Mouse (Mus musculus): ENCODE data around the gene Hdgfl1. TPM values are rescaled to one million over a fixed set of nuclear protein-coding genes. Genes with fewer than 3 reads are reported as not detected.

The Hdgfl1 gene
- polyA plus RNA-seq, 1 experiment: 0.04 TPM

GRCm38 (mm10) chr13:26745760-26746457 is 24.1 kb downstream of the Hdgfl1 start:
- no peaks in the 10 kb centered on the region for H3K36me3 ChIP-seq (ENCODE audit: control insufficient read depth, insufficient read depth, low read length)
- no peak overlapping the region for H3K4me3 ChIP-seq (ENCODE audit: control insufficient read depth, insufficient read depth, low read length)
- DNase-seq: no peak
- H3K4me1 ChIP-seq (replicated peaks; ENCODE audit: control insufficient read depth, insufficient read depth, low read length): no peaks in the 10 kb centered on the region
- WGBS: 98% methylated on average over 2 of the region's 2 CpGs
- no peaks in the 10 kb centered on the region for H3K27me3 ChIP-seq (ENCODE audit: control insufficient read depth, insufficient read depth, low read length)
- no peak for TF ChIP-seq POLR2A (IDR thresholded peaks at IDR 0.05; ENCODE audit: control insufficient read depth, extremely low read depth, insufficient read depth, low read length, poor library complexity)
- no peak for TF ChIP-seq CTCF (IDR thresholded peaks at IDR 0.05; ENCODE audit: borderline replicate concordance, control insufficient read depth, extremely low read depth, insufficient read depth, low read length, poor library complexity)
- H3K27ac ChIP-seq (ENCODE audit: control insufficient read depth, insufficient read depth, low read length): no peak overlapping the region

- no peak overlapping the region for H3K4me3 ChIP-seq (ENCODE audit: control insufficient read depth, insufficient read depth, low read length)
- no peaks in the 10 kb centered on the region for H3K4me1 ChIP-seq (replicated peaks; ENCODE audit: control insufficient read depth, insufficient read depth, low read length)
- TF ChIP-seq CTCF (IDR thresholded peaks at IDR 0.05; ENCODE audit: borderline replicate concordance, control insufficient read depth, extremely low read depth, insufficient read depth, low read length, poor library complexity): no peak
- no peak for TF ChIP-seq POLR2A (IDR thresholded peaks at IDR 0.05; ENCODE audit: control insufficient read depth, extremely low read depth, insufficient read depth, low read length, poor library complexity)
- no peaks in the 10 kb centered on the region for H3K27me3 ChIP-seq (ENCODE audit: control insufficient read depth, insufficient read depth, low read length)
- H3K36me3 ChIP-seq (ENCODE audit: control insufficient read depth, insufficient read depth, low read length): no peaks in the 10 kb centered on the region
- no peak for DNase-seq
- WGBS: 90% methylated on average over 5 of the region's 5 CpGs
- H3K27ac ChIP-seq (ENCODE audit: control insufficient read depth, insufficient read depth, low read length): no peak overlapping the region
These were observed 24.8 kb downstream of the Hdgfl1 start for GRCm38 (mm10) chr13:26745059-26745759.

- no peak overlapping the region for H3K4me3 ChIP-seq (ENCODE audit: control insufficient read depth, insufficient read depth, low read length)
- H3K4me1 ChIP-seq (replicated peaks; ENCODE audit: control insufficient read depth, insufficient read depth, low read length): no peaks in the 10 kb centered on the region
- no peak overlapping the region for H3K27ac ChIP-seq (ENCODE audit: control insufficient read depth, insufficient read depth, low read length)
- WGBS: 85% methylated on average over 1 of the region's 1 CpGs
- no peaks in the 10 kb centered on the region for H3K36me3 ChIP-seq (ENCODE audit: control insufficient read depth, insufficient read depth, low read length)
- TF ChIP-seq POLR2A (IDR thresholded peaks at IDR 0.05; ENCODE audit: control insufficient read depth, extremely low read depth, insufficient read depth, low read length, poor library complexity) (no peak), CTCF (IDR thresholded peaks at IDR 0.05; ENCODE audit: borderline replicate concordance, control insufficient read depth, extremely low read depth, insufficient read depth, low read length, poor library complexity) (no peak)
- H3K27me3 ChIP-seq (ENCODE audit: control insufficient read depth, insufficient read depth, low read length): no peaks in the 10 kb centered on the region
- DNase-seq: no peak
These were observed 25.9 kb downstream of the Hdgfl1 start for GRCm38 (mm10) chr13:26744068-26744467.

GRCm38 (mm10) chr13:26734981-26735380 is 35.0 kb downstream of the Hdgfl1 start:
- TF ChIP-seq CTCF (IDR thresholded peaks at IDR 0.05; ENCODE audit: borderline replicate concordance, control insufficient read depth, extremely low read depth, insufficient read depth, low read length, poor library complexity): no peak
- TF ChIP-seq POLR2A (IDR thresholded peaks at IDR 0.05; ENCODE audit: control insufficient read depth, extremely low read depth, insufficient read depth, low read length, poor library complexity): no peak
- 86% methylated on average over 1 of the region's 1 CpGs for whole genome bisulfite sequencing
- H3K27me3 ChIP-seq (ENCODE audit: control insufficient read depth, insufficient read depth, low read length): no peaks in the 10 kb centered on the region
- H3K4me1 ChIP-seq (replicated peaks; ENCODE audit: control insufficient read depth, insufficient read depth, low read length): no peaks in the 10 kb centered on the region
- DNase-seq: no peak
- H3K27ac ChIP-seq (ENCODE audit: control insufficient read depth, insufficient read depth, low read length): no peak overlapping the region
- no peaks in the 10 kb centered on the region for H3K36me3 ChIP-seq (ENCODE audit: control insufficient read depth, insufficient read depth, low read length)
- no peak overlapping the region for H3K4me3 ChIP-seq (ENCODE audit: control insufficient read depth, insufficient read depth, low read length)

GRCm38 (mm10) chr13:26724250-26724649 is 45.7 kb downstream of the Hdgfl1 start:
- Histone ChIP-seq H3K27me3 (ENCODE audit: control insufficient read depth, insufficient read depth, low read length) (no peaks in the 10 kb centered on the region), H3K4me1 (replicated peaks; ENCODE audit: control insufficient read depth, insufficient read depth, low read length) (no peaks in the 10 kb centered on the region), H3K4me3 (ENCODE audit: control insufficient read depth, insufficient read depth, low read length) (no peak overlapping the region), H3K36me3 (ENCODE audit: control insufficient read depth, insufficient read depth, low read length) (no peaks in the 10 kb centered on the region), H3K27ac (ENCODE audit: control insufficient read depth, insufficient read depth, low read length) (no peak overlapping the region)
- TF ChIP-seq POLR2A (IDR thresholded peaks at IDR 0.05; ENCODE audit: control insufficient read depth, extremely low read depth, insufficient read depth, low read length, poor library complexity) (no peak), CTCF (IDR thresholded peaks at IDR 0.05; ENCODE audit: borderline replicate concordance, control insufficient read depth, extremely low read depth, insufficient read depth, low read length, poor library complexity) (no peak)
- 98% methylated on average over 1 of the region's 1 CpGs for WGBS
- DNase-seq: no peak

- no peak overlapping the region for H3K27ac ChIP-seq (ENCODE audit: control insufficient read depth, insufficient read depth, low read length)
- no peak for TF ChIP-seq CTCF (IDR thresholded peaks at IDR 0.05; ENCODE audit: borderline replicate concordance, control insufficient read depth, extremely low read depth, insufficient read depth, low read length, poor library complexity)
- TF ChIP-seq POLR2A (IDR thresholded peaks at IDR 0.05; ENCODE audit: control insufficient read depth, extremely low read depth, insufficient read depth, low read length, poor library complexity): no peak
- WGBS: 24% methylated on average over 6 of the region's 6 CpGs
These were observed 48.6 kb downstream of the Hdgfl1 start for GRCm38 (mm10) chr13:26721333-26721732.

More at GRCm38 (mm10) chr13:26721333-26721732, 48.6 kb downstream of the Hdgfl1 start:
- no peaks in the 10 kb centered on the region for H3K27me3 ChIP-seq (ENCODE audit: control insufficient read depth, insufficient read depth, low read length)
- no peak for DNase-seq
- no peak overlapping the region for H3K4me3 ChIP-seq (ENCODE audit: control insufficient read depth, insufficient read depth, low read length)
- H3K36me3 ChIP-seq (ENCODE audit: control insufficient read depth, insufficient read depth, low read length): no peaks in the 10 kb centered on the region
- H3K4me1 ChIP-seq (replicated peaks; ENCODE audit: control insufficient read depth, insufficient read depth, low read length): no peaks in the 10 kb centered on the region

Data from thymus, adult 2 months (tissue).